Mouse (Mus musculus) thymus, postnatal 4 days (tissue): ENCODE data around the gene Pex14.
A peak's percentile ranks its signal among the peaks of the same experiment; 100 is the strongest.

ENCODE experiments used
- DNase-seq: peaks from one replicate; pipeline ENCODE4 v3.0.0; 2021

The Pex14 gene

DNA sequence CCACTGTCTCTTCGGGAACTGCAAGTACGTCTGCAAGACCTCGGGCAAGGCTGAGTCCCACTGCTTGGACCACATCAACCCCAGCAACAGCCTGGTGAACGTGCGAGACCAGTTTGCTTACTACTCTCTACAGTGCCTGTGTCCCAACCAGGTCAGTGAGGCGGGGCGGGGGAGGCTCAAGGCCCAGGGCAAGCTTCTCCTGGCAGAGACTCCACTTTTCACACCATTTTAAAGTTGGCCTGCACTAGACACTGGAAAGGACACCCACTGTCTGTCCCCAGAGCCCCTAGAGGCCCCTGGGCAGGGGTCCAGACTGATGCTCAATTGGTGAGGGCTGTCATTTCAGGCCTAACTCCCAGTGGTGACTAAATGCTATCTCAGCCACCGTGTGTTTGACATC, 153.6 kb downstream of the Pex14 start:
- no peak for DNase-seq

DNA sequence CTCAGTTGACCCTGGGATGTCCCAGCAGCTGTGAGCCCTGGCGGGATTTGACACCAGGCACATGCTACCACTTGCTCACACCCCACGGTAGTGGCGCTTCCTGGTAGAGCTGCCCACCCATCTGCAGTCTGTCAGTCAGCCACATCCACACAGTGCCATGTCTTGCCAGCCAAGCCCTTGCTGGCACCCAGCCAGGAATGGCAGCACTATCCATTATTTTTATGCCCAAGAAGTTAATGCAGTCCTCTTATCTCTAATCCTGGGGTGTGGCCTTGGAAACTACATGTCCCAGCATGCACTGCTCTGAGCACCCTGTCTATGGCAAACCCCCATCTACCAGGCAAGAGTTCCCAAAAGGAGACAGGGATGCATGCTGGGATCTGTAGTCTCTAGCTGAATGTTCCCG, 154.2 kb downstream of the Pex14 start:
- DNase-seq, result no peak

- DNase-seq, result no peak
Observed at GRCm38 (mm10) chr4:148943099-148943498, 156.6 kb downstream of the Pex14 start.

GRCm38 (mm10) chr4:148941321-148941720, 158.4 kb downstream of the Pex14 start:
- DNase-seq, result no peak

DNA sequence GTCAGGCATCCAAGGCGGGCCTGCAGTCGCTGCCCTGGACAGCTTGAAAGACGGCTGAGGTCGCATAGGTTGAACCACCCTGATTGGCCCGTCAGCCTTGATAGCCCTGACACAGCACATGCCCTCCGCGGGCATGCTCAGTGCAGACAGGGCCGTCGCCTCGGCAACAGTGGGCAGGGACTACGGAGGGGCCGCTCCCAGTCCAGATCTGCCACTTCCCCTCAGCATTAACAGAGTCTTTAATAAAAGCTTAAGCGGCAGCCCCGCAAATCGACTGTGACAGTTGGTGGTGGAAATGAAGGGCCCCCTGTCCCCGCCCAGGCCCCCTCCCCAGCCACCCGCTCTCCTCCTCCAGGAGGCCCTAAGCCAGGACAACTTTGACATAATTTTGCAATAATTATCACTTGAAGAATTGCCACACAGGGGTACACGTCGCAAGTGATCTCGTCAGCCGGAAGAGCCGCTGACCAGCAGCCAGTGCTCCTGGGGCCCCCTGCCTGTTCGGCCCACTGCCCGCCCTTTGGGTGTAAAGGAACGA, 158.9 kb downstream of the Pex14 start:
- DNase-seq, result peak; percentile 45

DNA sequence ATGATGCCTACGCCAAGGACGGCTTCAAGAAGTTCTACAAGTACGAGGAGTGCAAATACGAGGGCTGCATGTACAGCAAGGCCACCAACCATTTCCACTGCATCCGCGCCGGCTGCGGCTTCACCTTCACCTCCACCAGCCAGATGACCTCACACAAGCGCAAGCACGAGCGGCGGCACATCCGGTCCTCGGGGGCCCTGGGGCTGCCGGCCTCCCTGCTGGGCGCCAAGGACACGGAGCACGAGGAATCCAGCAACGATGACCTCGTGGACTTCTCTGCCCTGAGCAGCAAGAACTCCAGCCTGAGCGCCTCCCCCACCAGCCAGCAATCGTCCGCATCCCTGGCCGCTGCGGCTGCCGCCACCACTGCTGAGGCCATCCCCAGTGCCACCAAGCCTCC, 161.1 kb downstream of the Pex14 start:
- DNase-seq, result no peak

- DNase-seq, result no peak
Observed at GRCm38 (mm10) chr4:148936727-148937126, 162.9 kb downstream of the Pex14 start.

- DNase-seq, result no peak
Observed at GRCm38 (mm10) chr4:148936111-148936510, 163.6 kb downstream of the Pex14 start.

GRCm38 (mm10) chr4:148935211-148935610, 164.5 kb downstream of the Pex14 start:
- DNase-seq, result no peak

- DNase-seq, result no peak
Observed at GRCm38 (mm10) chr4:148933109-148933508, 166.6 kb downstream of the Pex14 start.

GRCm38 (mm10) chr4:148930721-148931229, 168.9 kb downstream of the Pex14 start:
- DNase-seq, result no peak

- DNase-seq, result no peak
Observed at GRCm38 (mm10) chr4:148928876-148929275, 170.8 kb downstream of the Pex14 start.

DNA sequence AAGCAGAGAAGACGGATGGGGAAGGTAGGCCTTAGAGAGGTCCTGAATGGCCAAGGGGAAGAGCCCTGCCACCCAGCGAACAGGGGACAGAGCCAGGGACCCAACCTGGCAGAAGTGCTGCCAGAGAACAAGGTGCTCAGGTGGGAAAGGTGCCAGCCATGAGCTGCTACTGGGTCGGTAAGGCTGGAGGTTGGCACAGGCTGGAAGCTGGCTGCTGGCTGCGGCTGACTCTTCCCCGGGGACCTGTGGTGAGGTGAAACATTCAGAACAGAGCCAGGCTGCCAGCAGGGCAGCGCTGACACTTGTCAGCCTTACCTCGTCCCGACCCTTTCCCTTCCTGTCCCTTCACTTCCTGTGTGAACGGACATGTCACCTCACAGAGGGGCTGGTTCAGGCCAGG, 171.4 kb downstream of the Pex14 start:
- no peak for DNase-seq

- DNase-seq, result no peak
Observed at GRCm38 (mm10) chr4:148926459-148926858, 173.2 kb downstream of the Pex14 start.

- no peak for DNase-seq
Observed at GRCm38 (mm10) chr4:148925589-148926359, 173.9 kb downstream of the Pex14 start.

DNA sequence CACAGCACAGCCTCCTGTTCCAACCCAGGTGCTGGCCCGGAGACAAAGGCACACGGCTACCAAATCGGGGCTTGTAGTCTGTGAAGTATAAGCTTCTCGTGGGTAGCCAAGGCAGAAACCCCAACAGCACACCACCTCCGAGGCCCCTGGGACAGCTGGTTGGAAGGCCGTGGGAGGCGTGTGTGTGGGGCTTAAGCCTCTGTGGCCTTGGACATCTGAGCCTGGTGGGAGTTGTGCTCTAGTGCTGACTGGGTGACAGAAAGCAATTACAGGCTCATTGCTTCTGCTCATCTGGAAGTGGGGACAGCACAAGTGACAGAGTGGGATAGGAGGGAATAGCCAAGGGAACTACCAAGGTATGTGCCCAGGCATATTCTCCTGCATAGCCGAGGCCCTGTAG, 175.7 kb downstream of the Pex14 start:
- no peak for DNase-seq

- no peak for DNase-seq
Observed at GRCm38 (mm10) chr4:148923414-148923813, 176.3 kb downstream of the Pex14 start.

DNA sequence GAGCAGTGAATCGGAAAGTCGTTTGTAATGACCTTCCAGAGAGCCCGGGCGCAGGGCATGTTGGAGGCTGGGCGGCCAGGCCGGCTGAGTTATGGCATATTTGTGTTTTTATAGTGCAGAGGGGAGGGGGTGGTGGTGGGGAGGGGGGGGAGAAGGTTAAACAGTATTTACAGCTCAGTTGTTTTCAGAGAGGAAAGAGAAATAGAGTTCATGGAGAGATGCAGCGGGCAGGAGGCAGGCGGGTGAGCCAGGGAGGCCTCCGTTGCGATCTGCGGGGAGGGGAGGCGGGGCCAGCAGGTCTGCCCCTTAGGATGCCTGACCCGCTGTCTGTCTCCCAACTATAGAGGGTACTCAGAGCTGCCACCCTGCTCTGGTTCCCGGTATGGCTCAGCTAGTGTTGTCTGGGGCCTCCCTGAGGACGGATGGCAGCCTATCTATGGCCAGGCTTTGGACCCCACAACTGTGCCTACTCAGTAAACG, 177.4 kb downstream of the Pex14 start:
- DNase-seq, result no peak

DNA sequence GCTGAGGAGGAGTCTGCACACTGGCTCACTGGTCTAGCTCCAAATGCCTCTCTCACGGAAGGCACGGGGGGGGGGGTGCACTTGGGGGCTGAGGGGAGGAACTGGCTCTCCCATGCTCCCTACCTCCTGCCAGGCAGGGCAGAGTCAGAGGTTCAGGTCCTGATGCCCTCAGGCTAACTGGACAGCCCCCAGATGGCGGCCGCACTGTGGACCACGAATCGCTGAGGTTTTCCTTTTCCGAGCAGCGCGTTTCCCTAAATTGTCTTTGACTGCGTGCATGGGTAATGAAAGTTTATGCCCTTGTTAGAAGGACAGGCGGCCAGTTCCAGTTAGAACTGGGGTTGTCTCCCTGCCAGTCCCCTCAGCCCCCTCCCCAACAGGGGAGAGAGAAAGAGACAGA, 179.1 kb downstream of the Pex14 start:
- DNase-seq, result no peak

DNA sequence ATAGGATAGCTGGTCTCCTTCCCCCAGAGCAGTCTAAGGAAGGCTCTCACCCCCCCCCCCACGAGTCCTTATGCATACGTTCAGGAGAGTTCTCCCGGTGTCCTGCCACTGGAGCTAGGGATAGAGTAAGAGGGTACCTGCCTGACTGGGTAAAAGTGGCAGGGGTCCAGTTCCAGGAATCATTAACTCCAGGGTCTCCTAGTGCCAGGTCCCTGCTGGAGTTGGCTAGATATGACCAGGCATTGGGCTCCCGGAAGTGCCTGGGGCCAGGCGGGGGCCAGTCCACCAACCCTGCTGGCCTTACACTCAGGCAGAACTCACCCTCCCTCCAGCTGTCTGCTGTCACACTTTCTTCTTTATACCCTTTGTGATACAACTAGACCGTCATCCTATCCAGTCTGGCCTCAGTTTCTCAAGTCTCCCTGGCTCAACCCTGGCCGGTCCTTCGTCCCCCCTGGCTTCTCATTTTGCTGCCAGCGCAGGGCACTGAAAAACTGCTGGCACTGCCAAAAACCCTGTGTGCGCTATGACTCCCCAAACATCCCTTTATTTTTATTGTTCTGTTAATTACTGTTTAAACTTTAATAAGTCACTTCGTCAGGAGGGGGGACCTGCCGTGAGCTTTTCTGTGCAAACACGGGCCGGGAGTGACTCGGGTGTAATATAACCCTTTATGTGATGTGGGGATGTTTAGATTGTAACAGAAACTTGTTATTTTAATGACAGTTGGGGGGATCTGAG, 180.8 kb downstream of the Pex14 start:
- DNase-seq, result no peak

DNA sequence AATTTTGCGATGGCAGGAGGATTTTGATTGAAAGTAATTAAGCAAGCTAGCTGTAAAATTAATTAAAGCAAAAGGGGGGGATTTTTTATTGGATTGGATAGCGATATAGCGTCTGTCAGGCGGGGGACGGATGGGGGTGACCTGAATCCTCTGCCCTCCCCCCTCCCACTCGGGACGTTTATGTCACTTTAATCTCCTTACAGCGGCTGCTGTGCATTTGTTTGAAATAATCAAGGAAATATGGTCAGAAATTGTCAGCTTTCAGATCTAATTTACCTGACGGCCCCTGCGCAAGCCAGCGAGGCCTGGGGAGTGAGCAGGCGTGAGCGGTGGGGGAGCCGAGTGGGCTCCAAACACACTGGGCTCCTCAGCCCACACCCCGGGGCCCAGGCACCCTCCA, 183.8 kb downstream of the Pex14 start:
- DNase-seq, result no peak

DNA sequence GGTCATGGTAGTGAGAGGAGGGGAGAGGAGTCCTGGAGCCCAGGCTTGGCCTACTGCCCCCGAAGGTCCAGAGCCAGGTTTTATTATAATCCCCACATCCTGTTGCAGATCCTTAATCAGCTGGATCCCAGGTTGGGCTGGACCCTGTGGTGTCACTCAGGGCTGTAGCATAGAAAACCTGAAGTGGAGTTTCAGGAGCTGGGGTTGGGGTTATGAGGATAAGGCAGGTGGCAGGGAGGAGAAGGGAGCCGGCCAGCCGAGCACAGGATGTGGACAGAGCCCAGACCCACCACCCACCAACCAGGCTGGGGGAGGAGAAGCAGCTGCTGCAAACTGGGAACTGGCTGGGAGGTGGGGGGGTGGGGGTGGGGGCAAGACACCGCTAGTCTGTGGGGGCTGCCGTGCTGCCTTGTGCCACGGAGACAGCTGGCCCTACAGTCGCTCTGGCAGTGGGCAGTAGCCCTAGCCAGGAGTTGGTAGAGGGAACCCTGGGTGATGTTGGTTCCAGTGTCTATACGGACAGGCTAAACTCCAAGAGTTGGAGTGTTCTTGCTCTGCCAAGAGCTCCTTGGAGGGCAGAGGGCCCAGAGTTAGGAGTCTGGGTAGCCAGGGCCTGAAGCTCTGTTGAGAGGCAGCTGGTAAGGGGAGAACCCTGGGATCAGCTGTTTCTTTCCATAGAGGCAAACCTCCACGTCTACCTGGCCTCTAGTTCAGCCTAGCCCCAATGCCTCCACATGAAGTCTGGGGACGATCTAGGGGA, 184.6 kb downstream of the Pex14 start:
- DNase-seq, result peak; percentile 24
